Mouse (Mus musculus) stomach, embryonic 14.5 days (tissue): ENCODE data around the gene Majin. TPM values are rescaled to one million over a fixed set of nuclear protein-coding genes. Genes with fewer than 3 reads are reported as not detected.

ENCODE experiments used
- ATAC-seq: fragments of 200-750 bp; cut with Nextera tagmentation; 2 replicates; pipeline ENCODE4 v1.8.0; 2017; ENCODE audit warnings: low read depth, moderate TSS enrichment; ENCODE audit not compliant: insufficient number of reproducible peaks, insufficient read depth, low FRiP score
- H3K27ac ChIP-seq: fragments of 300-500 bp; sonication (generic); 2 replicates; pipeline ENCODE4 v1.5.1; 2014; ENCODE audit warnings: mild to moderate bottlenecking, low read length, moderate library complexity, mixed read lengths
- H3K27me3 ChIP-seq: fragments of 300-500 bp; sonication (generic); 2 replicates; pipeline ENCODE4 v1.6.1; 2014; ENCODE audit warnings: low read length, control low read depth, mixed read lengths; ENCODE audit not compliant: control insufficient read depth, insufficient read depth
- H3K36me3 ChIP-seq: fragments of 300-500 bp; sonication (generic); 2 replicates; pipeline ENCODE4 v1.6.1; 2014; ENCODE audit warnings: mild to moderate bottlenecking, control low read depth, low read length, moderate library complexity, mixed read lengths; ENCODE audit not compliant: control insufficient read depth, insufficient read depth
- H3K4me1 ChIP-seq: fragments of 300-500 bp; sonication (generic); 2 replicates; pipeline ENCODE4 v1.6.1; 2014; ENCODE audit warnings: low read length, control low read depth, mixed read lengths; ENCODE audit not compliant: control insufficient read depth, insufficient read depth
- H3K4me2 ChIP-seq: fragments of 300-500 bp; sonication (generic); replicated peaks from 2 replicates; pipeline ENCODE4 v1.6.1; 2014; ENCODE audit warnings: low read depth, low read length, control low read depth
- H3K4me3 ChIP-seq: fragments of 300-500 bp; sonication (generic); 2 replicates; pipeline ENCODE4 v1.5.1; 2014; ENCODE audit warnings: low read depth, low read length, control low read depth
- H3K9ac ChIP-seq: fragments of 300-500 bp; sonication (generic); replicated peaks from 2 replicates; pipeline ENCODE4 v1.6.1; 2014; ENCODE audit warnings: low read depth, mild to moderate bottlenecking, control low read depth, low read length, moderate library complexity, mixed read lengths
- H3K9me3 ChIP-seq: fragments of 300-500 bp; sonication (generic); 2 replicates; pipeline ENCODE4 v1.6.1; 2016; ENCODE audit warnings: low read depth, low read length, control low read depth; ENCODE audit not compliant: control insufficient read depth
- WGBS: fragments of 180-500 bp; shearing (Covaris S2); extraction: QIAGEN DNeasy Blood & Tissue Kit; methylation state at CpG from one replicate; pipeline ENCODE4 v1.1.7; 2014; 5-methylcytosine and 5-hydroxymethylcytosine counted together
- polyA plus RNA-seq: library from polyadenylated mRNA; unstranded; fragments of >200 nt; fragmentation: Nextera tagmentation; extraction: Ambion mirVana; gene quantifications from 2 replicates; pipeline ENCODE4 v1.2.1, GENCODE M21; 2014

Majin gene
- polyA plus RNA-seq, 1 experiment from 2014 or later = not detected

DNA sequence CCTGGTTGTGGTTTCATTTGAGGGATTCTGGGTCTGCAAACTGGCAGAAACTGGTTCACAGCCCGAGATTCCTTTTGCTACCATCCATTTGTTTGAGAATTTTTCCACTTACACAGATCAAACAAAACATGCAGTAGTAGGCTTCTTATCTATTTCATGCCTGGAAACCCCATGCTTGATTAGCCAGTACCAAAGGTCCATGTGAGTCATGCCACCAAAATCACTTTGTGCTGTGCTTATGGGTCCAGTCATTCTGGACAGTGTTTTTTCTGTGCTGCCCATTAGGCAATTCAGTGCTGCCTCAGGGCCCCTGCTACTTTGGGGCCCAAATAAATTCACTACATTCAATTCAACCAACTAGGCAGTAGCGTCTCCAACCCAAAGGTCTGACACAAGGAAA lies 20.1 kb downstream of the Majin start:
- 71% methylated on average over 2 of the region's 2 CpGs for WGBS
- H3K27me3 ChIP-seq = no peaks in the 10 kb centered on the region
- H3K9ac ChIP-seq = no peak overlapping the region
- no peaks in the 10 kb centered on the region for H3K36me3 ChIP-seq
- no peak overlapping the region for H3K4me3 ChIP-seq
- no peak for ATAC-seq
- no peaks in the 10 kb centered on the region for H3K9me3 ChIP-seq
- no peak overlapping the region for H3K4me2 ChIP-seq
- no peaks in the 10 kb centered on the region for H3K4me1 ChIP-seq
- no peak overlapping the region for H3K27ac ChIP-seq

DNA sequence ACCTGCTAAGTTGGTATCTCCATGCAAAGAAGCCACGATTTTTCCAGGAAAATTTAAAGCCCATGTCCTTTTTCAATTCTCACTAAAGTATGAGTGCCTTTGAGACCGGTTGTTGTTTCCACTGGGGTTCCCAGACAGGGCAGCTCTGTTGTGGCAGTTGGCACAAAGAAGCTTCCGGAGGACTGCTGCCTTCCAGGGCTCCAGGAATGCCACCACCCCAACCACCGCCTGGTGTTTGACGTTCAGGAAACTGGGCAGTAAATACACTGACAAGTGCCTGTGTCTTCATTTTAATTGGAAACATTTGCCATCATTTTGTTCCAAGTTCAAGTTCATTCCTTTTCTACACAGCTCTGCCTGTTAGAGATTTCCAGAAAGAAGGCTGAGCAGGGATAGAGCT lies 22.5 kb downstream of the Majin start:
- H3K9ac ChIP-seq = no peak overlapping the region
- H3K36me3 ChIP-seq = no peaks in the 10 kb centered on the region
- no peak overlapping the region for H3K4me2 ChIP-seq
- H3K4me1 ChIP-seq = no peaks in the 10 kb centered on the region
- no peak overlapping the region for H3K27ac ChIP-seq
- ATAC-seq = no peak
- no peak overlapping the region for H3K4me3 ChIP-seq
- WGBS = 71% methylated on average over 5 of the region's 5 CpGs
- H3K9me3 ChIP-seq = no peaks in the 10 kb centered on the region
- no peaks in the 10 kb centered on the region for H3K27me3 ChIP-seq

DNA sequence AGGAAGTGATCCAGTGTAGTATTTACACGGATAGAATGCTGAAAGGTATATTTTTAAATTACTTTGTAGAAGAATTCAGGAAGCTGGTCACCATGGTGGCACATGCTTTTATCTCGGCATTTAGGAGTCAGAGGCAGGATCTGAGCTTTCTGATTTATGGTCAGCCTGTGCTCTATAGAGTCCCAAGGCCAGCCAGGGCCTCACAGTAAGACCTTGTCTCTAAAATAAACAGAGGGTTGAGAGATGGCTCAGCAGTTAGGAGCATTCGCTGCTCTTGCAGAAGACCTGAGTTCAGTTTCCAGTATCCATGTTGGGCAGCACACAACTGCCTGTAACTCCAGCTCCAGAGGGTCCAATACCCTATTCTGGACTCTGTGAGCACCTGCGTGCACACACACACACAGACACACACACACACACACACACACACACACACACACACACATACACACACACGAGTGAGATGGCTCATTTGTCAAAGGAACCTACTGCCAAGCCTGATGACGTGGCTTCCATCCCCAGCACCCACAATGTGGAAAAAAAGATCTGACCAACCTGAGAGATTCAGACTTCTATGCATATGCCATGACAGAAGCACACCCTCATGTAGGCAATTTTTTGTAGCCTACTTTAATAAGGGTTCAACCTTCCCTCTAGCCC lies 32.0 kb downstream of the Majin start:
- Histone ChIP-seq H3K9me3 (no peaks in the 10 kb centered on the region), H3K27me3 (no peaks in the 10 kb centered on the region), H3K4me1 (no peaks in the 10 kb centered on the region), H3K36me3 (no peaks in the 10 kb centered on the region), H3K4me3 (no peak overlapping the region), H3K9ac (no peak overlapping the region), H3K4me2 (no peak overlapping the region), H3K27ac (no peak overlapping the region)
- 44% methylated on average over 6 of the region's 6 CpGs for WGBS
- no peak for ATAC-seq

DNA sequence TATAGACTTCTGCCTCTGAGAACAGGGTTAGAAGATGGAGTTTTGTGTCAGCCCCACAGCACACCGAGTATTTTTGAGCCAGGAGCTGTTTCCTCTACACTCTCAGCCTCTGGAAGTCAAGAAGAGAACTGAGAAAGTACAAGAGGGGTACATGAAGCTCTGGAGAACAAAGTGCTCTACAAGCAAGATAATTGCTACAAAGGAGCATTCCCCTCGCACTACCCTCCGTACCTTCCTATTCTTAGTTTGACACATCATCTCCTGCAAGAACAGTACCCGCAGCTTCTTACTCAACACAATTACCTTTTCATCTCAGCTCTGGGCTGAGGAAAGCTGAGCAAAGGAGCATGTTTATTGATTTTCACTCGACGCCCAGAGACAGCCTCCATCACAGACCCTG lies 34.4 kb downstream of the Majin start:
- WGBS = 70% methylated on average over 6 of the region's 6 CpGs

DNA sequence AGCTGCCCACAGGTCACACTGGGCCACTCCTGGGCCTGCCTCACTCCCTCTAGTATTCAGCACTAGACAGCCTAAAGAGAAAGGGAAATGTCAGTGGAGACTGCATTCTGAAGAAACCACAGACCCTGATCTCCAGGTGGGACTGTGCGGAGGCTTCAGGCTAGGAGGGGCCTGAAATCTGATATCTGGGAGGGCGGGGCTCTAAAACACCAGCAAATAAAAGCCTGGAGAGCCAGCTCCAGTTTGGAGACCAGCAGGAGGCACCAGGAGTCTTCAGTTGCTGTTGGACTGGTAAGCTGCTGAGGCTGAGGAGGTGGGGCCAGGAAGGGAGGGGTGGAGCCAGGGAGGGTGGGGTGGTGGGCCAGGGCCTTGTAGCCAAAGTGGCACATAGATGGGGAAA lies 41.9 kb downstream of the Majin start, which contains the start of gene Gpha2:
Gene Gpha2 (plus strand): TSS at position 246 of the 400 bp plus-strand sequence.
- no peaks in the 10 kb centered on the region for H3K27me3 ChIP-seq
- H3K4me1 ChIP-seq = no peaks in the 10 kb centered on the region
- H3K36me3 ChIP-seq = peaks cover 16% of the 10 kb centered on the region; the same call in 1 of the 2 replicates
- WGBS = 9% methylated on average over 2 of the region's 2 CpGs
- H3K9me3 ChIP-seq = no peaks in the 10 kb centered on the region
- H3K27ac ChIP-seq = no peak within 1 kb of the TSS
- 0 out of 2 replicates have a peak, but pooled peaks have one; percentile 36 for ATAC-seq
- no peak within 1 kb of the TSS for H3K4me3 ChIP-seq
- no peak within 1 kb of the TSS for H3K4me2 ChIP-seq
- no peak within 1 kb of the TSS for H3K9ac ChIP-seq

More for the DNA sequence above, 34.4 kb downstream of the Majin start:
- ATAC-seq = no peak
- Histone ChIP-seq H3K9me3 (no peaks in the 10 kb centered on the region), H3K4me1 (no peaks in the 10 kb centered on the region), H3K27me3 (no peaks in the 10 kb centered on the region), H3K36me3 (no peaks in the 10 kb centered on the region), H3K4me2 (no peak overlapping the region), H3K27ac (no peak overlapping the region), H3K9ac (no peak overlapping the region), H3K4me3 (no peak overlapping the region)

DNA sequence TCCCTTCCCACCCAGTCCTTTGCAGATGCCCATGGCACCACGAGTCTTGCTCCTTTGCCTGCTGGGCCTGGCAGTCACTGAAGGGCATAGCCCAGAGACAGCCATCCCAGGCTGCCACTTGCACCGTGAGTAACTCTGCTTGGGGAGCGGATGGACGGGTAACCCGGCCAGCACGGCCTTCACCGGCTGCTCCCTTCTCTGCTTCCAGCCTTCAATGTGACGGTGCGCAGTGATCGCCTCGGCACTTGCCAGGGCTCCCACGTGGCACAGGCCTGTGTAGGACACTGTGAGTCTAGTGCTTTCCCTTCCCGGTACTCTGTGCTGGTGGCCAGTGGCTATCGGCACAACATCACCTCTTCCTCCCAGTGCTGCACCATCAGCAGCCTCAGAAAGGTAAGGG lies 42.6 kb downstream of the Majin start:
- Histone ChIP-seq H3K27ac (no peak overlapping the region), H3K9ac (no peak overlapping the region), H3K4me2 (no peak overlapping the region), H3K36me3 (peaks cover 21% of the 10 kb centered on the region), H3K4me3 (no peak overlapping the region), H3K4me1 (no peaks in the 10 kb centered on the region), H3K27me3 (no peaks in the 10 kb centered on the region), H3K9me3 (no peaks in the 10 kb centered on the region)
- 89% methylated on average over 14 of the region's 14 CpGs for WGBS
- no peak for ATAC-seq

DNA sequence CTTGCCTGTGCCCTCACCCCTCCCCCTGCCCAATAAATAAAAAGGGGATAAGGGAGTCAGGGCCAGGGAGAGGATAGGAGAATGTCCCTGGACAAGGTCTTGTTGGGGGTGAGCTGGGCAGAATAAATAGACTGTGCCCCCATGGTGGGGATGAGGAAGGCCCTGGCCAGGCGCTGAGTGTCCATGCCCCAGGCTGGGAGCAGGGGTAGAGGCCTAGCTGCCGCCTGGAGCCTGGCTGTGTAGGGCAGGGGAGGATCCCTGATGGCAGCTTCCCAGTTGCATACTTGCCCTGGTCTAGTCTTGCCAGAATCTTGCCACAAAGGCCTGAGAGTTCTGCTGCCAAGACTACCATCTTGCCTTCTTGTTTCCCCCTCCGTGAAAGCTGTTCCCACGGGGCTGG lies 43.7 kb downstream of the Majin start:
- Histone ChIP-seq H3K9me3 (no peaks in the 10 kb centered on the region), H3K27me3 (no peaks in the 10 kb centered on the region), H3K4me2 (no peak overlapping the region), H3K4me1 (no peaks in the 10 kb centered on the region), H3K36me3 (peaks cover 26% of the 10 kb centered on the region), H3K9ac (no peak overlapping the region), H3K4me3 (no peak overlapping the region), H3K27ac (no peak overlapping the region)
- 74% methylated on average over 4 of the region's 4 CpGs for WGBS
- no peak for ATAC-seq

DNA sequence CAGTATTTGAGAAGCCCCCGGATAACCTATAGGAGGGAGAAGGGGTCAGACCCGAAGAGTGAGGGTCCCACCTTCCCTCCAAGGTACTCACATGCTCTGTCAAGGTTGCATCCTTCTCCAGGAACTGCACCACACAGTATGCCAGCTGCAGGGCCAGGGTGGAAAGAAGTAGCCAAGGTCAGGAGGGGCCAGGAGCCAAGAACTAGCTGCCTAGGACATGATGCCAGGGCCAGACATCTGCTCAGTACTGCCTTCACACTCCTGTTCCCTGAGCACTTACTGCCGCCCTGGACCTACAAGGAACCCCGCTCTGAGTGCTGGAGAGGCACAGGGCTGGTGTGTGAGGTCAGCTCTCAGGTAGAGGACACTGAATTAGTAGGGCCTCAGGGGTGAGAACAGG lies 46.2 kb downstream of the Majin start:
- Histone ChIP-seq H3K9ac (no peak overlapping the region), H3K27me3 (no peaks in the 10 kb centered on the region), H3K36me3 (peaks cover 26% of the 10 kb centered on the region), H3K27ac (no peak overlapping the region), H3K9me3 (no peaks in the 10 kb centered on the region), H3K4me2 (no peak overlapping the region), H3K4me3 (no peak overlapping the region), H3K4me1 (peaks cover 9% of the 10 kb centered on the region)
- no peak for ATAC-seq
- 91% methylated on average over 4 of the region's 4 CpGs for WGBS

DNA sequence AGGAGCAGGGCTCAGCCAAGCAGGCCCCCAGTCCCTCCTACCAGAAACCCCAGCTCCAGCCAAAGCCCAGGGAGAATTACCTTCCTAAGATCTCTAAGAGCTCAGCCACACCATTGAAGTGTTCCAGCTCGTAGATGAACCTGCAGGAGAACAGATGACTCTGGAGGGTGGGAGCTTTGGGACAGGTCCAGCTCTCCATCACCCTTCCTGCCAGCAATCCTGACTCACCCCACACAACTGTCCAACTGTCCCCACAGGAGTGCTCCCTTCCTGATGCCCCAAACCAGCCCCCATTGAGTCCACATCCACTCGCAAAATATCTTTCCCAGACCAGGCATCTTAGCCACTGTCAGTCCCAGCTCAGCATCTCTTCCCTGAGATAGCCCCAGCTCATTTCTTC lies 46.8 kb downstream of the Majin start:
- H3K9me3 ChIP-seq = no peaks in the 10 kb centered on the region
- H3K4me2 ChIP-seq = no peak overlapping the region
- H3K27me3 ChIP-seq = no peaks in the 10 kb centered on the region
- H3K27ac ChIP-seq = no peak overlapping the region
- H3K9ac ChIP-seq = no peak overlapping the region
- H3K36me3 ChIP-seq = peaks cover 26% of the 10 kb centered on the region
- peaks cover 9% of the 10 kb centered on the region for H3K4me1 ChIP-seq
- WGBS = 95% methylated on average over 2 of the region's 2 CpGs
- no peak overlapping the region for H3K4me3 ChIP-seq
- ATAC-seq = no peak
